Mouse (Mus musculus): ENCODE measurements at regions not wholly inside any gene's neighbourhood (a gene's known extent, or its start where the extent isn't known, plus 50 kb on each side); places are given as distances from the start of the nearest gene placed in this dataset.
"Not testable (repeated sequence)": the region's sequence is repeated elsewhere in the genome, so short reads cannot be mapped to it uniquely, and the experiment has no call there.

DNA sequence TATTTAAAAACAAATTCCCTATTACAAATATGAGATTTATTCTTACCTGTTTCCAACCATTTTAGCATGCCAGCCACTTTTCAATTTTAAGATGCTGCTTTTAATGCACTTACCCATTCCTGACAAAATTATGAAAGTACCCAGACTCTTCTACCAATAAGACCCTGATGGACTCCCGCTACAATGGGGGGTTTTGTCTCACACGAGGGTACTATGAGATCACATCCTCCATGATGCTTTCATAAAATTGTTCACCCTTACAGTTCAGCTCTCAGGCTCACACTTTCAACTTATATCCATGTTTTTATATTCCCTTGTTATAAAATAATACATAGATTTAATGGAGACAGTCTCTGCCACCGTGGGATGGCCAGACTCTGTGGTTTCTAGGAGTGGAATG is 68.1 kb upstream of the Adamts18 start:
- no peak for DNase-seq

DNA sequence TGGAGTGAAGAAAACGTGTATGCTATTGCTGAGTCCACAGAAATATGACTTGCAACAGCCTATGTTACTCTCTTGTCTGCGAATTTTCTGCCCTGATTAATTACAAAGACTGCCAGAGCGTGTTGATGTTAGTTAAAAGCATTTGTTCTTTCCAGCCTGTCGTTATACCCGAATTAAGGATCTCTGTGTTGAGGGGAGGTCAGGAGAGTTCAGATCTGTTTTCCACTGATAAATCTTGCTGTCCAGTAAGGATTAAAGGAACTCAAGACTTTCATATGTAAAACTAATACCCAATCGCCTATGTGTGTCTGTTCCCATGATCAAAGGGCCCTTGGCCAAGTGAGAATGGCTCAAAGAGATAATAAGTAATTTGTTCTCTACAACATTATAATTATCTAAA is 68.7 kb upstream of the Adamts18 start:
- DNase-seq = no peak

DNA sequence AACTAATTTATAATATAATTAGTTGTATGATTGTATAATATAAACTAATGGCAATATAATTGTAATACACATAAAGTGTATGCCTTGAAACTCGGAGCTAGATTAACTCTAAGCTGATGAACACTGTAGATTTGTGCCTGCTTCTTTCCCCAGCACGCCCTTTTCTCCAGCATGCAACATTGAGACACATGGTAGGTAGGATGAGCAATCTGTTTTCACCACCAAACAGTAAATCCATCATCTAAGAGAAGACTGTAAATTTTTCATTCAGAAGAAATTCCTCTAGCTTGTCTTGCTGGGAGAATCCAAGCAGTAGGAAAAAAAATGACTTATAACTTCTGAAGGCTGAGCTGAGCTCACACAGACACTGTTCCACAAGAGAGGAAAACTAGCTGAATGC is 71.8 kb upstream of the Adamts18 start:
- DNase-seq = no peak

DNA sequence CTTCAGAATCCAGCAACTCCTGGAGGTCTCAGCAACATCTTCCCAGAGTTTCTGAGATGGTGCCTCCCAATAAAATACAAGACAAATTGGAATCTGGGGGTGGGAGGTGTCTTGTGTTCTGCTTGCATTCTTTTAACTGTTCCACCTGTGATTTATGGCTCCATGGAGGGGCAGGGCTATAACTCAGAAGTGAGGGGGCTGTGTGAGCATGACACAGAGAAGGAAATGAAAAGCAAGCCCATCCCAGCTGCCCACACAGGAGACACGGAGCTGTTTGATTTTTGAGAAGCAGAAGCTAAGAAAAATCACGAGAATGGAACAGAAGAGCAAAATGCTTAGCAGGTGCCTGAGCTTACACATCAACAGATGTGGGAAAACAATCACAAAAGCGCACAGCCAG is 74.8 kb upstream of the Adamts18 start:
- no peak for DNase-seq

DNA sequence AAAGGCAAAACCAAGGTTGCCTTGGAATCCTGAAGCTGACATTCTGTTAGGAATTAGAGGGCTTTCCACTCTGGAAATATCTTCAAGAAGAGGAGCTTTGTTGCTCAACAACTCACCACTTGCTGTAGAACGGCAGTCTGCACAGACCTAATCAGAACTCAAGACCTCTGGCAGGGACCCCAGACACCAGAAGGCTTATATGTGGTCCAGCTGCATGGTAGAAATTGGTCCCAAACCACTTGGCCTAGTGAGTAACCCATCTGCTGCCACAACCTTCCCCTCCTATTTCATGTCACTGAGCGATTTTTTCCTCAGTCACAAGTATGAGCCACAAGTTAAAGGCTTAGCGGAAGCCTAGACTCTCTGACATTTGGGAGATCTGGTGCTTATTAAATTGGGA is 105.2 kb upstream of the Adamts18 start:
- no peak for DNase-seq

DNA sequence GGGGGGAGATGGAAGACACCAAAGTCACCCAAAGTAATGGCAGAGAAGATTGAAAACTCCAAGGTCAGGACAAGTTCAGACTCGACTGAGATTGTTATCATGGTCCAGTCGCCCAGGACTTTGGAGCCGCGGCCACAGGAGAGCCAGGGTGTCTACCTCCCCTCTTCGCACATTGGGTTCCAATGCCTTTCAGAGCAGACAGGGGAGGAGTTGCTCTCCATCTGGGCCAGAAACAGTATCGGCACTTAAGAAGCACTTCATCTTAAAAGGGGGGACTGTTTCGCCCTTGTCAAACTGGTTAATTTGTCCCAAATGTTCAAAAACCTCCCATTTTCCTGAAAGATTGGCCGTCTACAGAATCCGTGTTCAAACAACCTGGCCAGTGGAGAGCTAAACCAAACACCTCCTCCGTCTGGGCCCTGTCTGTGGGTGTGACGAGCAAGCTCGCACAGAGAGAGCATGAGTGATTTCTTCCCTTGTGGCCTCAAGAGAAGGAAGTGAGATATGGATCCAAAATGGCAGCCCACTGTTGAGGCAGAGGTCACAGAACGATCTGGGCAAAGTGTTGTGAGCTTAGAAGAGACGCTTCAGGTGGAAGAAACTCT is 108.0 kb upstream of the Adamts18 start:
- DNase-seq = no peak

DNA sequence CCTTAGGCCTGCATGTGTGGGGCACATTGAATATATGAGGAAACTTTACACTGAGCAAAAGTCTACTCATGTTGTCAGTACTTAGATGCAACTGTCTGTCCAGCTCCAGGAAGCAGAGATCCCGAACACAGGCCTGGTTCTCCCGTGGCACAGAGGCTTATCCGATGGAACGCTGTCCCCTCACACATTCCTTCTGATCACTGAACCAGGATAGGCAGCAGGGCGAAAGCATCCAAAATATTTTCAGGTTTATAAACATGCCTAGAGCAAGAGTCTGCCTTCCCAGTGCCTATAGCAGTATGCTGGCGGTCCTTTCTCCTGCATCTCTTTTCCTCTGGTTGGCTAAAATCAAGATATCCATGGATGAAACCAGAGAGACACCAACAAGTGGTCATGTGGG is 109.3 kb upstream of the Adamts18 start:
- no peak for DNase-seq

DNA sequence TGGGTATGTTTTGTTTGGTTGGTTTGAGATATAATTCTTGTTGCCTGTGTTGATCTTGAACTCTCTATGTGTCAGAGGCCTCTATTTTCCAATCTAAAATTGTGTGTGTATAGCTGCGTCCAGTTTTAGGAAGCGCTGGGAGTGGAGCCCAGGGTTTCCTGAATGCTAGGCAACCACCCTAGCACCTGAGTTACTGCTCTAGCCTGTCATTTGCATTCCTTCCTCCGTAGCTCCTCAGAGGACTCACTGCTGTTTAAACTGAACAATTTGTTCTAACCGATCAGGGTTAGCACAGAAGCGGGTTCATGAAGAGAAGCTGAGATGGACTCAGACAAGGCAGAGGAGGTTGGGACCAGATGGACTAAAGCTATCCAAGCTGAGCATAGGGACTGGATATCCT is 127.3 kb upstream of the Adamts18 start:
- no peak for DNase-seq

DNA sequence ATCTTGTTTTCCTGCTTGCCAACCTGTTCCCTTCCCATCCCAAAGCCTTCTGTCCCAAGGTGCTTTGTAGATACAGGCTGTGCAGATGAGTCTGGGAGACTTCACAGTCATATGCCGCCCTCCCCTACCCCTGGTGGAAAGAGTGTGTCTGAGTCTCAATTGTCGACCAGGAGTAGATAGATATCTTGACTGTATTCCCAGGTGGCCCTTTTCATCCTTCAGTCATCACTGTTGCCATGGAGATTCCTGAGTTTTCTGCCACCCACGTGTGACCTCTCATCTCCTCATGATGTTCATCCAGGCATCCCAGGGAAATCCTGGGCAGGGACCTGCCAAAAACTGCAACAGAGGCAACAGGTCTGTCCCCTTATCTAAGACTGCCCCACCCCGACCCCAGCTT is 128.1 kb upstream of the Adamts18 start:
- no peak for DNase-seq

DNA sequence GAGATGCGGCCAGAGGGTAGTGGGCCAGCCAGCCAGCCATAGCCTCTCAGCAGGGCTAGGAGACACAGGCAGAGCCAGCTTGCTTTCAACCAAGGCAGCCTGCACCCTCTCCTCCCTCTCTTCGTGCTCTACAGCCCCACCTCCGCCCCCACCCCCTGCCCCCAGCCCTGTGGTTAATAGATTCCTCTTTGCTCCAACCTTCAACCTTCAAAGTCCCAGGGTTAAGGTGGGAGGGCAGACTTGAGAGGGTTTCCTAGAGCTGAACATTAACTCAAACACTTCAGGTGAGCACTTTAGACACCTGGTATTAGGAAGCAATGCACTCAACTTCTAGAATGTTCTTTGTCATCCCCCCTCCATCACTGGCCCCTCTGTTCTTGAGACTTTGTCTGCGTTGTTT is 128.5 kb upstream of the Adamts18 start:
- no peak for DNase-seq

DNA sequence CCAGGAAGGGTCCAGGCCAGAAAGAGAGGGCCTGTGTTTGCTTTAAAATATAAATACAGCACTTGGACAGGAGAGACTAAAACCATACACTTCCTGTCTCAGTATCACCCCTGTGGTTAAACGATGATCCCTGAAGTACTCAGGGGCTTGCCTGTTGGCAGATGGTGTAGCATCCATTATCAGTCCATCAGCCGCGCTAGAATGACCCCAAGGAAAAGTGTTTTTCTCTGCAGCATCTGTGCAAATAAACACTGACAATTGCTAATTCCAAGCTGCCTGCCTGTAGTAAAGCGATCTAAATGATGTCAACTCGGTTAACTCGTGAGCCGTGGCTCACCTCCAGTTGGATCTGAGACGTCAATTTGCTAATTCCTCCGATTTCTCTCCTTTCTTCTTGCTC is 130.4 kb upstream of the Adamts18 start:
- no peak for DNase-seq

DNA sequence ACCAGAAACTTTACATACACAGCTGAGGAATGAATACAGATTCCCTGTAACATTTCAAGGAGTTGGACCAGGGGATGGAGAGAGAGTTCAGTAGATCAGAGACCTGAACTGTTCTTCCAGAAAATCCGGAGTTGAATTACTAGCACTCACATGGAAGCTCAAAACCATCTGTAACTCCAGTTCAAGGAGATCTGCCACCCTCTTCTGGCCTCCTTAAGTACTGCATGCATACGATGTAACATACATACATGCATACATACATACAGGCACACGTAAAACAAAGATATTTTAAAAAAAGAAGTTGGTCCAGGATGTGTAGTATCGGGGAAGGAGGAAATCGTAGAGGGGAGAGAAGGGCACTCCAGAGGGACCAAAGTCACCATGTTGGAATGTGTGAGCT is 131.3 kb upstream of the Adamts18 start:
- no peak for DNase-seq

DNA sequence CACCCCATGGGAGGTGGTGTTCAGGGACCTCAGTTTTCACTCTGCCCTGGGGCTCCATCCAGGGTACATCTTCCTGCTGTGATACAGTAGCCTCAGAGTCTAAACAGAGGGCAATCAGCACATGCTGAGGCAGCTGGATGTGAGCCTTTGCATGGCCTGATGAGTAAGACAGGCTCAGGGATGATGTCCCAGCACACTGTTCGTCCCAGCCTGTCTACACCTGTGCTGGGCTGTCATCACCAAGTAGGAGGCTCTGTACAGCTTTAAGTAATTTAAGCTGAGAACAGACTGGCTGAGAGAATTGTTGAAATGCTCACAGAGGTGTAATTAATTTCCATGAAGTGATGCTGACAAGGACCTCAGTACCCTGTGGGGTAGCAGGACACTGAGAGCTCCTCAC is 132.8 kb upstream of the Adamts18 start:
- no peak for DNase-seq

DNA sequence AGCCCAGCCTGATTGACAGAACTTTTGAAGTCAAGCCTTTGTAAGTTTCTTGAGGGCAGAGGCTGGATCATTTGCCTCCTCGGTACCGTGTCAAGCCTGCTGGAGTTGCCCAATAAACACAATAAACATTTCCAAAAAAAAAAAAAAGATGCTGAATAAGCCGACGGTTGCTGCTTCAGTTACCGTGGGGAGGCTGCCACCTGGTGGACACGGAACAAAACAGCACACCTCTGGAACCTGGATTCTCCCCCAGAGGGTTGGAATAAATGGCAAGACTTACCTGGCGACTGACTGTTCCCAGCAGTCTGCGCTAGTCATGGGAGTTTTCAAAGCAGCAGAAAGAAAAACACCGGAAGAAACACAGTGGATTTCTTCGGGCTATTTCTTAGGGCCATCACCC is 136.3 kb upstream of the Adamts18 start:
- DNase-seq = peak; percentile 81

DNA sequence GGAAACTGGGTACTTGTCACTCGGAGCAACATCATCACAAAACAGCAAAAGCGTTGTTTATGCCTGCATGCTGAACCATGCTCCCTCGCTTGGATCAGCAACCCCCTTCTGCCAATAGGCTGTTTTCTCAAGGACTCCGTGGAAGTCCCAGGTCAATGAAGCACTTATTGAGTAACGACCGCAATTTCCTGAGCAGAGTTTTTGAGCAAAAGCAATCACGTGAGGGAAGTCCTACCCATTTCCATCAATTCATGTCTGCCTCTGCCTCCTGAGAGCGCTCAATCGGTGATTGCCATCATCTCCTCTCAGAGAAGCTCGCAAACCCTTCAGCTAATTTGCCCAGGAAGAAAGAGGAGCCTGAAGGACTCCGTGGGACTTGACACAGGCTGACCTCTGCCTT is 136.9 kb upstream of the Adamts18 start:
- no peak for DNase-seq

DNA sequence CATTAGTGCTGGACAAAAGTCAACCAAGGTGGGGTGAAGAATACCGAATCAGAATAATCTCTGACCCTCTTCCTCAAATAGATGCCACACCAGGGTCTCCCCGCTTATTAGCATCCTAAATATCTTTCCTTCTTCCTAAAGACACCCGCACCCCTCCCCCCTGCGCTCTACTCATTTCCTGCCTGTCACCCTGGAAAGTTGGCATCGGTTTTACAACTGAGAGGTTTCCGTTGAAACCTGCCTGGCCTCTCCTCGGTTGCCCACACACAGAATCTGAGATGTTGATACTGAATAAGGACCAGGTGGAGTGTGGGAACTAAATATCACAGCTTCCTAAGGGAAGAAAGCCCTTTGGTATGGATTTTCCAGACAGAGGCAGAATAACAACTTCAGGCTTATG is 137.4 kb upstream of the Adamts18 start:
- no peak for DNase-seq

DNA sequence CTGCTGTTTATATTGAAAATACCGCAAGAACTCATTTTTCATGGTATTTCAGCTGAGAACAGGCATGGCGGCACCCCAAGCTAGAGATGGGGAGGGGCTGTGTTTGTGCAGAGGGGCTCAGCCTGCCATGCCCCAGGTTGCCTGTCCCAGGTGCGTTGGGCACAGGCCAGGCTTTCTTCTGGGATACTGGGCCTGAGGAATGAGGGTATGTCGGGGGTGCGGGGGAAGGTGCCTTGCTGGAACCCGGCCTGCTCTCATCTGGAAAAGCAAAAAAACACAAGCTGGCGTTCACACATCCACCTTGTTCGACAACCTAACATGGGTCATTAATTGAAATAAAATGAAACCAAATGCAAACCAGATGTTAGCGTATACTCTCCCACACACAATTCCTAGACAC is 142.2 kb upstream of the Adamts18 start:
- DNase-seq = no peak

DNA sequence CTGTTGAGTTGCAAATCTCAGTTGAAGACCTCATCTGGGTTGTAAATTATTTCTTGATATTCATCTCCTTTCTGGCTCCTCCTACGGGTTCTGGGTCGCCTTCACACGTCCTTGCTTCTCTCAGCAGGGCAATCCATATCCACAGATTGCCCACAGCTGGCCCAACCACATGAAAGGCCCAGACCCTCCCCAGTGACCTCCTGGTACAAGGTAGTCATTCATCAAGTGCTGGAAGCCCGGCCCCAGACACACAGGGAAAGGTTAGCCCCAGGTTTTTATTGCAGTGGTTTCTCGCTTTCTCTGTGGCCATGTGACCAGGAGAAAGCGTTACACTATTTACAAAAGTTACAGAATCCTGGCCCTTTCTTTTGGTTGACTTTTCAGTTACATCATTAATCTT is 134.5 kb upstream of the Nudt7 start:
- DNase-seq = no peak

DNA sequence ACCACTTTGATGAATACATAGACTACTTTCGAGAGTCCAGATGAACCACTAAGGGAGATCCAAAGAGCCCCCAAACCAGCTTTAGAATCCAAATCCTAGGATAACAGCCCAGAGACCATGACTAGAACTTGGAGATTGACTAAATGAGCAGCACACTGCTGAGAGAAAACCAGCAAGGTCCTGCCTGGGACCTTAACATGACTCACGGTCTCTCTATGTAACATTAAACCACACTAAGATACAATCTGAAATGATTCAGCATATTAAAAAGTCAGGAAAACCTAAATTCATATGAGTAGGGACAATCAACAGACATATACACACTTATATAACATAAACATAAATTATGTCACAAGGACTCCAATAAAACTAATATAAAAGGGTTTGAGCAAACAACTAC is 131.7 kb upstream of the Nudt7 start:
- no peak for DNase-seq

DNA sequence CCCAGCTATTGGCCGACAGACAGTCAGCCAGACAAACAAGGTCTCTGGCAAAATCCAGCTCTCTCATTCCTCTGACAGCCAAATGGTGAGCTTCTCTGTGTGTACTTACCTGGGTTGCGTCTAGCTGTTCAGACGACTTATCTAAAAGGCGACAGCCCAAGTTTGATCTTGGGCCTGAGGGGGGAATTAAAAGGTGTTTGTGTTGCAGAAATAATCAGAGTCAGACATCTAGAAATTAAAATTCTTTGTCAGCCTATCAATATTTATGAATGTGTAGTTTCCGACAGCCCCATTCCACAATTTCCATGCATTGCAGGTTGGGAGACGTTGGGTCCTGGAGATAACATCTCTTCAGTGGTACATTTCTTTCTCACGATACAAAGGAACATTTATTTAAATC is 128.9 kb upstream of the Nudt7 start:
- no peak for DNase-seq

DNA sequence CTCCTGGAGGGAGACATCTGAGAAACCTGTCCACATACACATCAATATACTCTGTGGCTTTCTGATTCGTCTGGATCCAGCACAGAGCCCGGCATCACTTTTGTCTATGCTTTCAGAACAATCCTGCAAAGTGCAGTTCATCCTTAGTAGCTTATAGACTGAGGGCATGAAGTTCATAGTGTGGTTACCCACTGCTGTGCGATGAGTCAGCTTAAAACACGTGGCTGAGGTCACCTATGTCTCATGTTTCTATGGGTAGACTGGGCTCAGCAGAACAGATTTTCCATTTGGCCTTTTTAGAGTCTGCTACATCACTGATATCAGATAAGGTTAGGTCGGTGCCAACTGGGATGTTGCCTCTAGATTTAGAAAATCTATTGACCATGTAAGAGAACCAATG is 126.8 kb upstream of the Nudt7 start:
- DNase-seq = no peak

DNA sequence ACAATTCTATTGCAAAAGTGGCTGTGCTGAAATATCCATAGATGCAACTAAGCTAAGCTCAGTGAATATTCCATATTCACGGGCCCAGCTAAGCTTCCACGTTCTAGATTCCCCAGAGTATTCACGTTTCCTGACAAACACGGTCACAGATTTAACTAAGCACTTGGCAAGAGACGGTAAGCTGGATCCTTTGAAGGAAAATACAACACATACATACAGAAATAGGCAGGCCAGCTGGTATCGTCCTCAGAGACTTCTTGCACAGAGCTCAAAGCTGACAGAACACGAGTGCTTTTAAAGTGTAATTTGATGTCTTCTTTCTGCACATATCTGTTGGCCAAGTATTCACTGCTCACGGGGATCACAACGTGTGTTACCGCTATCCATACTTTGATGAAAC is 126.3 kb upstream of the Nudt7 start:
- no peak for DNase-seq

DNA sequence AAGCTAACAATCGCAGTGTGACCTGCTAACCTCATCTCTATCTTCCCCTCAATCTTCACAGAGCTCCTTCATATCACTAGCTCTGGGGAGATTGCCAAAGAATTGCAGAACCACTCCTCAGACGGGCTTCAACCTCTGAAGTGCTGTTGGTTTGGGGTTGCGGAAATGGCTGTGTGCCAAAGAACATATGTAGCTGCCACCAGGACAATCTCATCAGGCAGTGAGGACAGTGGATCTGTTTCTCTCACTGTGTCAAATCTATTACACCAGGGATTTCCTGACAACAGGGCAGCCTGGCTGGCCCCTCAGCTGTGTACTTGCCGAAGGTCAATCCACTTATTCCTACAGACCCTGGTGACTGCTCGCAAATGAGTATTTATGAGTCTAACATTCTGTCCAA is 115.0 kb upstream of the Nudt7 start:
- DNase-seq = no peak

DNA sequence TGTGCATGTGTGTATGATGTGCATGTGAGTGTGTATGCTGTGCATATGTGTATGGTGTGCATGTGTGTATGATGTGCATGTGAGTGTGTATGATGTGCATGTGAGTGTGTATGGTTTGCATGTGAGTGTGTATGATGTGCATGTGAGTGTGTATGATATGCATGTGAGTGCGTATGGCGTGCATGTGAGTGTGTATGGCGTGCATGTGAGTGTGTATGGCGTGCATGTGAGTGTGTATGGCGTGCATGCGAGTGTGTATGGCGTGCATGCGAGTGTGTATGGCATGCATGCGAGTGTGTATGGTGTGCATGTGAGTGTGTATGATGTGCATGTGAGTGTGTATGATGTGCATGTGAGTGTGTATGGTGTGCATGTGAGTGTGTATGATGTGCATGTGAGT is 103.2 kb upstream of the Nudt7 start:
- not testable (repeated sequence) for DNase-seq

DNA sequence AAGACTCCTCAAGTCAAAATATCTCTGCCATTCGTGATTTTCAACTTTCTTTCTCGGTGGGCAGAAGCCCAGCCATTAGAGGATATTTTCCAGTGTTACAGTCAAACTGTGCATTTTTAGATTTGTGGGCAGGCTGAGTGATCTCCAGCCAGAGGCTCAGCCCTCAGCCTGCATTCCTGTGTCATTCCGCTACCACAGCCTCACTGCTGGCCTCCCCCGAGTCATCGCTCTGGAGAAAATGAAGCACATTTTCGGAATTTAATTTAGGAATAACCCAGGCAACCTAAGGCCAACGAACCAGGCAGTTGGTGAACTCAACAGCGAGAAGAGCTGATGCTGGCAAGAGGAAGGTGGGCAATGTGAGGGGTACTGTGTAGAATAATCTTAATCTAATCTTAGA is 80.9 kb upstream of the Nudt7 start:
- no peak for DNase-seq

DNA sequence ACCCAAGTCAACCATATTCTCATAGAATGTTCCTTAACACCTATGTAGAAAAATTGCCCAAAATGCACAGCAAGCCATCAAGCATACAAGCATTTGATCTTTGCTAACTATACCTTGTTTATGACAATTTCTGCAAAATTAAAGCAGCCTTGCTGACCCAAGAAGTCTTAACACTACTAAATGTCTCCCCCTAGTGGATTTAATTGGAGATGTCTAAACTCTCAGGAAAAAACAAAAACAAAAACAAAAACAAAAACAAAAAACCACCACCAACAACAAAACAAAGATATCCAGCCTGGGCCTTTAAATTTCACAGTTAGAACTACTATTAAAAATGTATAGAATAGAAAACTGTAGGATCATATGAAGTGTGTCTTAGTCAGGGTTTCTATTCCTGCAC is 69.8 kb upstream of the Nudt7 start:
- DNase-seq = no peak
